Mouse (Mus musculus) intestine, postnatal 0 days (tissue): ENCODE measurements at regions not wholly inside any gene's neighbourhood (a gene's known extent, or its start where the extent isn't known, plus 50 kb on each side); places are given as distances from the start of the nearest gene placed in this dataset.
A peak's percentile ranks its signal among the peaks of the same experiment; 100 is the strongest.

Source experiments
- ATAC-seq: fragments of 200-750 bp; cut with Nextera tagmentation; 2 replicates; pipeline ENCODE4 v1.8.0; 2017; ENCODE audit warnings: mild to moderate bottlenecking, moderate TSS enrichment, moderate library complexity
- H3K27ac ChIP-seq: fragments of 300-500 bp; sonication (generic); 2 replicates; pipeline ENCODE4 v1.5.1; 2014; ENCODE audit warnings: mild to moderate bottlenecking, low read depth, low read length, moderate library complexity
- H3K27me3 ChIP-seq: fragments of 300-500 bp; sonication (generic); replicated peaks from 2 replicates; pipeline ENCODE4 v1.6.1; 2014; ENCODE audit warnings: low read length, mixed read lengths; ENCODE audit not compliant: control insufficient read depth, insufficient read depth
- H3K36me3 ChIP-seq: fragments of 300-500 bp; sonication (generic); 2 replicates; pipeline ENCODE4 v1.6.1; 2014; ENCODE audit warnings: mild to moderate bottlenecking, moderate library complexity; ENCODE audit not compliant: control insufficient read depth, insufficient read depth
- H3K4me1 ChIP-seq: fragments of 300-500 bp; sonication (generic); replicated peaks from 2 replicates; pipeline ENCODE4 v1.6.1; 2014; ENCODE audit warnings: antibody characterized with exemption, low read length, mixed read lengths; ENCODE audit not compliant: control insufficient read depth, insufficient read depth
- H3K4me2 ChIP-seq: fragments of 300-500 bp; sonication (generic); replicated peaks from 2 replicates; pipeline ENCODE4 v1.6.1; 2014; ENCODE audit warnings: low read depth, mild to moderate bottlenecking, moderate library complexity
- H3K4me3 ChIP-seq: fragments of 300-500 bp; sonication (generic); 2 replicates; pipeline ENCODE4 v1.5.1; 2014; ENCODE audit warnings: low read depth, low read length
- H3K9ac ChIP-seq: fragments of 300-500 bp; sonication (generic); 2 replicates; pipeline ENCODE4 v1.6.1; 2014; ENCODE audit warnings: mild to moderate bottlenecking, low read depth, low read length
- H3K9me3 ChIP-seq: fragments of 300-500 bp; sonication (generic); 2 replicates; pipeline ENCODE4 v1.6.1; 2016; ENCODE audit warnings: mixed run types; ENCODE audit not compliant: control insufficient read depth
- CTCF ChIP-seq: sonication (generic); IDR thresholded peaks from 2 replicates; pipeline ENCODE4 v1.5.1; 2016; ENCODE audit warnings: low read depth, mild to moderate bottlenecking, control low read depth, antibody characterized with exemption, moderate library complexity
- WGBS: fragments of 180-500 bp; shearing (Covaris S2); extraction: QIAGEN DNeasy Blood & Tissue Kit; methylation state at CpG from one replicate; pipeline ENCODE4 v1.1.7; 2014; 5-methylcytosine and 5-hydroxymethylcytosine counted together

- Histone ChIP-seq H3K36me3 (no peaks in the 10 kb centered on the region), H3K9ac (no peak overlapping the region), H3K27me3 (no peaks in the 10 kb centered on the region), H3K4me1 (0 out of 2 replicates have a peak, but pooled peaks cover 3% of the 10 kb centered on the region), H3K9me3 (no peaks in the 10 kb centered on the region), H3K27ac (no peak overlapping the region), H3K4me2 (no peak overlapping the region), H3K4me3 (no peak overlapping the region)
- no peak for TF ChIP-seq CTCF
- ATAC-seq: no peak
- WGBS: 63% methylated on average over 3 of the region's 3 CpGs
Observed at GRCm38 (mm10) chr13:56021716-56022115, 114.4 kb downstream of the H2afy start.

GRCm38 (mm10) chr13:56014006-56014405 is 122.2 kb downstream of the H2afy start:
- H3K27ac ChIP-seq: no peak overlapping the region
- no peak overlapping the region for H3K4me3 ChIP-seq
- no peak overlapping the region for H3K9ac ChIP-seq
- no peaks in the 10 kb centered on the region for H3K4me1 ChIP-seq
- no peaks in the 10 kb centered on the region for H3K27me3 ChIP-seq
- H3K4me2 ChIP-seq: no peak overlapping the region
- no peak for ATAC-seq
- no peak for TF ChIP-seq CTCF
- H3K36me3 ChIP-seq: no peaks in the 10 kb centered on the region
- H3K9me3 ChIP-seq: no peaks in the 10 kb centered on the region

DNA sequence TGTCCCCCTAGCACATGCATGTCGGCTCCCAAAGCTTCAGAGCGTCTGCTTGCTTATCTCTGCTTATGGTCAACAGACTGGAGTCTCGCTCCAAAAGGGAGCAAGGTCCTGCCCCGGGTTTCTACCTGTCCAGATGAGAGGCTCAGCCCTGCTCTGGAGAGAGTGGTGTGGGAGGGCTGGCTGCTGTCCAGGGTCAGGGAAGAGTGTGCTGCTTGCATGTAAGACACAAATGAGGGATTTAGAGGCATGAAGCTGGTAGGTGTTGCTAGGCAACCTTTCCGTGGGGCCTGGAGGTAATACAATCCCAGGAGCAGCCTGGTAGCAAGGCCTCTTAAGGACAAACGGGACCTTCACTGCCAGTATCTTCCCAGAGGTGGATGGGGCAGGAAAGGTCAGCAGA is 125.7 kb downstream of the H2afy start:
- no peaks in the 10 kb centered on the region for H3K36me3 ChIP-seq
- no peaks in the 10 kb centered on the region for H3K4me1 ChIP-seq
- WGBS: 37% methylated on average over 6 of the region's 6 CpGs
- H3K9me3 ChIP-seq: no peaks in the 10 kb centered on the region
- no peaks in the 10 kb centered on the region for H3K27me3 ChIP-seq
- H3K27ac ChIP-seq: no peak overlapping the region
- no peak overlapping the region for H3K4me3 ChIP-seq
- H3K4me2 ChIP-seq: no peak overlapping the region
- TF ChIP-seq CTCF: no peak
- no peak for ATAC-seq
- no peak overlapping the region for H3K9ac ChIP-seq

- Histone ChIP-seq H3K27ac (no peak overlapping the region), H3K9ac (no peak overlapping the region), H3K9me3 (no peaks in the 10 kb centered on the region), H3K4me2 (no peak overlapping the region), H3K27me3 (no peaks in the 10 kb centered on the region), H3K4me3 (no peak overlapping the region), H3K36me3 (no peaks in the 10 kb centered on the region), H3K4me1 (no peaks in the 10 kb centered on the region)
- WGBS: 84% methylated on average over 2 of the region's 2 CpGs
- TF ChIP-seq CTCF: no peak
- ATAC-seq: no peak
Observed at GRCm38 (mm10) chr13:56006827-56007226, 129.3 kb downstream of the H2afy start.

- H3K27me3 ChIP-seq: no peaks in the 10 kb centered on the region
- H3K9me3 ChIP-seq: no peaks in the 10 kb centered on the region
- H3K4me2 ChIP-seq: no peak overlapping the region
- ATAC-seq: no peak
- no peak overlapping the region for H3K4me3 ChIP-seq
- no peaks in the 10 kb centered on the region for H3K36me3 ChIP-seq
- no peaks in the 10 kb centered on the region for H3K4me1 ChIP-seq
- 79% methylated on average over 3 of the region's 3 CpGs for WGBS
- TF ChIP-seq CTCF: no peak
- H3K27ac ChIP-seq: no peak overlapping the region
- no peak overlapping the region for H3K9ac ChIP-seq
Observed at GRCm38 (mm10) chr13:56005746-56006145, 130.4 kb downstream of the H2afy start.

DNA sequence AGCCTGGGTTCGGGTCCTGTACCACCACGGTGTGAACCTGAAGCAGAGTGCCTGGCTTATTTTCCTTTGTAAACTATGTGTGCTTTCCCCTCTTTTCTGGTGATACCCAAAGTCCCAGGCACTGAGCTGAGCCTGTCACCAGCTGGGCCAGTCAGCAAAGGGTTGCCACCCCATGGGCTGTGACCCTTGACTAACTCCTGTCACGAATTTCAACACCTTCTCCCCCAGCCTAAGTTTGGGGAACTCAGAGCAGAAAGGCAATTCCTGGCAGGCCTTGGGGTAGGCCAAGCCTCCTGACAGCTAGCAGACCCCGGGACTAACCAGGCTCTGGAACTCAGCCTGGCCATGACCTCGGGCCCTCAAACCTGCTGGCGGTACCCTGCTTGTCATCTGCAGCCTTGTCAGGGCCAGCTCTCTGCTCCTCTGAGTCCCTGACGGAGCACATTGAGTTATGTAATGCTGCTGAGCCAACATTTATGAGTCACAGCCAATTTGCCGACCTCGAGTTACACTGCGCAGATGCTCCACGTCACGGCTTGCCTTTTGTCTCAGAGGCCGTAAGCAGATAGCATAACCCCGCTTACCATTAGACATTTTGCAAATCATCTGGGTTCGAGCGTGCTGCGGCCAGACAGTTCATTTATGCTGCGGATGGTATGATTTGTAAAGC is 132.3 kb downstream of the H2afy start:
- H3K36me3 ChIP-seq: no peaks in the 10 kb centered on the region
- H3K4me3 ChIP-seq: no peak overlapping the region
- no peaks in the 10 kb centered on the region for H3K27me3 ChIP-seq
- TF ChIP-seq CTCF: no peak
- no peaks in the 10 kb centered on the region for H3K4me1 ChIP-seq
- peak; percentile 54; the same call in 1 of the 2 replicates for ATAC-seq
- H3K9me3 ChIP-seq: no peaks in the 10 kb centered on the region
- H3K27ac ChIP-seq: no peak overlapping the region
- H3K4me2 ChIP-seq: no peak overlapping the region
- 40% methylated on average over 18 of the region's 18 CpGs for WGBS
- no peak overlapping the region for H3K9ac ChIP-seq

- WGBS: 74% methylated on average over 4 of the region's 4 CpGs
- Histone ChIP-seq H3K9ac (no peak overlapping the region), H3K4me3 (no peak overlapping the region), H3K27me3 (no peaks in the 10 kb centered on the region), H3K36me3 (no peaks in the 10 kb centered on the region), H3K9me3 (no peaks in the 10 kb centered on the region), H3K27ac (no peak overlapping the region), H3K4me1 (no peaks in the 10 kb centered on the region), H3K4me2 (no peak overlapping the region)
- ATAC-seq: no peak
- TF ChIP-seq CTCF: no peak
Observed at GRCm38 (mm10) chr13:55995255-55995654, 140.9 kb downstream of the H2afy start.
